Mouse (Mus musculus) midbrain, embryonic 12.5 days (tissue): ENCODE data around the gene Prmt3. TPM values are rescaled to one million over a fixed set of nuclear protein-coding genes. Genes with fewer than 3 reads are reported as not detected.

Source experiments
- ATAC-seq: fragments of 200-750 bp; cut with Nextera tagmentation; 2 replicates; pipeline ENCODE4 v1.8.0; 2017; ENCODE audit warnings: low read depth, moderate TSS enrichment, moderate library complexity; ENCODE audit not compliant: low FRiP score
- H3K27ac ChIP-seq: fragments of 300-500 bp; sonication (generic); replicated peaks from 2 replicates; pipeline ENCODE4 v1.5.1; 2016; ENCODE audit warnings: mild to moderate bottlenecking
- H3K27me3 ChIP-seq: fragments of 300-500 bp; sonication (generic); 2 replicates; pipeline ENCODE4 v1.6.1; 2016; ENCODE audit warnings: mild to moderate bottlenecking
- H3K36me3 ChIP-seq: fragments of 300-500 bp; sonication (generic); 2 replicates; pipeline ENCODE4 v1.6.1; 2016
- H3K4me1 ChIP-seq: fragments of 300-500 bp; sonication (generic); 2 replicates; pipeline ENCODE4 v1.6.1; 2016
- H3K4me2 ChIP-seq: fragments of 300-500 bp; sonication (generic); replicated peaks from 2 replicates; pipeline ENCODE4 v1.6.1; 2016; ENCODE audit warnings: mild to moderate bottlenecking, moderate library complexity
- H3K4me3 ChIP-seq: fragments of 300-500 bp; sonication (generic); 2 replicates; pipeline ENCODE4 v1.5.1; 2016; ENCODE audit warnings: mild to moderate bottlenecking
- H3K9ac ChIP-seq: fragments of 300-500 bp; sonication (generic); replicated peaks from 2 replicates; pipeline ENCODE4 v1.6.1; 2016; ENCODE audit warnings: mild to moderate bottlenecking, moderate library complexity
- H3K9me3 ChIP-seq: fragments of 300-500 bp; sonication (generic); 2 replicates; pipeline ENCODE4 v1.6.1; 2016; ENCODE audit warnings: mild to moderate bottlenecking
- WGBS: fragments of 180-500 bp; shearing (Covaris S2); methylation state at CpG from one replicate; pipeline ENCODE4 v1.1.7; 2016; 5-methylcytosine and 5-hydroxymethylcytosine counted together
- polyA plus RNA-seq: library from polyadenylated mRNA; unstranded; fragments of >200 nt; fragmentation: Nextera tagmentation; extraction: Ambion mirVana; gene quantifications from 2 replicates; pipeline ENCODE4 v1.2.1, GENCODE M21; 2016

The Prmt3 gene
- polyA plus RNA-seq, 1 experiment from 2014 or later = 78.4 TPM

- H3K27ac ChIP-seq = no peak overlapping the region
- ATAC-seq = no peak
- H3K36me3 ChIP-seq = no peaks in the 10 kb centered on the region
- no peak overlapping the region for H3K4me3 ChIP-seq
- H3K4me2 ChIP-seq = no peak overlapping the region
- H3K9me3 ChIP-seq = no peaks in the 10 kb centered on the region
- H3K9ac ChIP-seq = no peak overlapping the region
- H3K4me1 ChIP-seq = peaks cover 6% of the 10 kb centered on the region; the same call in 1 of the 2 replicates
- 91% methylated on average over 7 of the region's 7 CpGs for WGBS
- peaks cover 57% of the 10 kb centered on the region for H3K27me3 ChIP-seq
Observed at GRCm38 (mm10) chr7:49766166-49766565, 12.0 kb upstream of the Prmt3 start.

GRCm38 (mm10) chr7:49768509-49768908 is 9.6 kb upstream of the Prmt3 start:
- 15% methylated on average over 9 of the region's 9 CpGs for WGBS
- peaks cover 49% of the 10 kb centered on the region for H3K27me3 ChIP-seq
- no peaks in the 10 kb centered on the region for H3K9me3 ChIP-seq
- no peak overlapping the region for H3K4me3 ChIP-seq
- H3K27ac ChIP-seq = no peak overlapping the region
- H3K9ac ChIP-seq = no peak overlapping the region
- H3K4me1 ChIP-seq = peaks cover 6% of the 10 kb centered on the region; the same call in 1 of the 2 replicates
- peak; percentile 94 for ATAC-seq
- no peaks in the 10 kb centered on the region for H3K36me3 ChIP-seq
- H3K4me2 ChIP-seq = peak overlapping the region; percentile 21; the same call in 1 of the 2 replicates

GRCm38 (mm10) chr7:49774396-49774795 is 3.8 kb upstream of the Prmt3 start:
- Histone ChIP-seq H3K9me3 (no peaks in the 10 kb centered on the region), H3K36me3 (no peaks in the 10 kb centered on the region), H3K4me2 (no peak overlapping the region), H3K4me3 (no peak overlapping the region), H3K27me3 (peaks cover 34% of the 10 kb centered on the region), H3K9ac (no peak overlapping the region), H3K27ac (no peak overlapping the region), H3K4me1 (peaks cover 8% of the 10 kb centered on the region)
- WGBS = 80% methylated on average over 2 of the region's 2 CpGs
- ATAC-seq = no peak

- H3K9ac ChIP-seq = no peak overlapping the region
- no peaks in the 10 kb centered on the region for H3K9me3 ChIP-seq
- peaks cover 13% of the 10 kb centered on the region for H3K27me3 ChIP-seq
- ATAC-seq = peak; percentile 20
- WGBS = 59% methylated on average over 3 of the region's 3 CpGs
- H3K4me2 ChIP-seq = no peak overlapping the region
- peaks cover 13% of the 10 kb centered on the region for H3K36me3 ChIP-seq
- H3K27ac ChIP-seq = no peak overlapping the region
- H3K4me1 ChIP-seq = peaks cover 16% of the 10 kb centered on the region
- no peak overlapping the region for H3K4me3 ChIP-seq
Observed at GRCm38 (mm10) chr7:49777585-49777984, 561 bp upstream of the Prmt3 start.

GRCm38 (mm10) chr7:49778904-49779615 is 914 bp downstream of the Prmt3 start:
- peaks cover 13% of the 10 kb centered on the region for H3K27me3 ChIP-seq
- H3K4me3 ChIP-seq = peak overlapping the region; percentile 81
- H3K27ac ChIP-seq = 0 out of 2 replicates have a peak overlapping the region, but pooled peaks have one; percentile 72
- peaks cover 16% of the 10 kb centered on the region for H3K4me1 ChIP-seq
- 84% methylated on average over 12 of the region's 12 CpGs for WGBS
- ATAC-seq = no peak
- no peaks in the 10 kb centered on the region for H3K9me3 ChIP-seq
- peak overlapping the region; percentile 85 for H3K4me2 ChIP-seq
- H3K36me3 ChIP-seq = peaks cover 18% of the 10 kb centered on the region
- H3K9ac ChIP-seq = peak overlapping the region; percentile 61; the same call in 1 of the 2 replicates

GRCm38 (mm10) chr7:49783017-49783416 is 4.9 kb downstream of the Prmt3 start:
- no peak overlapping the region for H3K27ac ChIP-seq
- 95% methylated on average over 2 of the region's 2 CpGs for whole genome bisulfite sequencing
- H3K4me1 ChIP-seq = peaks cover 16% of the 10 kb centered on the region
- no peak for ATAC-seq
- H3K36me3 ChIP-seq = peaks cover 42% of the 10 kb centered on the region
- no peak overlapping the region for H3K4me3 ChIP-seq
- H3K27me3 ChIP-seq = no peaks in the 10 kb centered on the region
- H3K4me2 ChIP-seq = no peak overlapping the region
- no peaks in the 10 kb centered on the region for H3K9me3 ChIP-seq
- no peak overlapping the region for H3K9ac ChIP-seq

- peaks cover 1% of the 10 kb centered on the region; the same call in 1 of the 2 replicates for H3K4me1 ChIP-seq
- peaks cover 54% of the 10 kb centered on the region for H3K36me3 ChIP-seq
- no peak overlapping the region for H3K27ac ChIP-seq
- H3K9ac ChIP-seq = no peak overlapping the region
- H3K9me3 ChIP-seq = no peaks in the 10 kb centered on the region
- WGBS = 91% methylated on average over 7 of the region's 7 CpGs
- no peak overlapping the region for H3K4me3 ChIP-seq
- H3K27me3 ChIP-seq = no peaks in the 10 kb centered on the region
- H3K4me2 ChIP-seq = no peak overlapping the region
- ATAC-seq = no peak
Observed at GRCm38 (mm10) chr7:49785141-49785540, 7.0 kb downstream of the Prmt3 start.

GRCm38 (mm10) chr7:49786618-49787382 is 8.7 kb downstream of the Prmt3 start:
- Histone ChIP-seq H3K27me3 (no peaks in the 10 kb centered on the region), H3K4me3 (no peak overlapping the region), H3K4me1 (no peaks in the 10 kb centered on the region), H3K4me2 (no peak overlapping the region), H3K9me3 (no peaks in the 10 kb centered on the region), H3K36me3 (peaks cover 48% of the 10 kb centered on the region), H3K27ac (no peak overlapping the region), H3K9ac (no peak overlapping the region)
- 69% methylated on average over 12 of the region's 12 CpGs for WGBS
- ATAC-seq = peak; percentile 62; the same call in 1 of the 2 replicates

GRCm38 (mm10) chr7:49787383-49787645 is 9.2 kb downstream of the Prmt3 start:
- no peak; the same call in 1 of the 2 replicates for ATAC-seq
- no peaks in the 10 kb centered on the region for H3K27me3 ChIP-seq
- no peak overlapping the region for H3K9ac ChIP-seq
- no peaks in the 10 kb centered on the region for H3K9me3 ChIP-seq
- no peaks in the 10 kb centered on the region for H3K4me1 ChIP-seq
- WGBS = 91% methylated on average over 3 of the region's 3 CpGs
- peaks cover 44% of the 10 kb centered on the region for H3K36me3 ChIP-seq
- H3K4me2 ChIP-seq = no peak overlapping the region
- H3K27ac ChIP-seq = no peak overlapping the region
- no peak overlapping the region for H3K4me3 ChIP-seq

GRCm38 (mm10) chr7:49794304-49794703 is 16.2 kb downstream of the Prmt3 start:
- H3K36me3 ChIP-seq = peaks cover 32% of the 10 kb centered on the region
- no peak overlapping the region for H3K4me2 ChIP-seq
- no peak overlapping the region for H3K4me3 ChIP-seq
- 94% methylated on average over 2 of the region's 2 CpGs for WGBS
- no peaks in the 10 kb centered on the region for H3K27me3 ChIP-seq
- no peak overlapping the region for H3K27ac ChIP-seq
- no peaks in the 10 kb centered on the region for H3K4me1 ChIP-seq
- H3K9me3 ChIP-seq = no peaks in the 10 kb centered on the region
- H3K9ac ChIP-seq = no peak overlapping the region
- no peak for ATAC-seq

- whole genome bisulfite sequencing = 92% methylated on average over 1 of the region's 1 CpGs
- no peaks in the 10 kb centered on the region for H3K27me3 ChIP-seq
- H3K27ac ChIP-seq = no peak overlapping the region
- no peak overlapping the region for H3K4me3 ChIP-seq
- no peak overlapping the region for H3K9ac ChIP-seq
- no peaks in the 10 kb centered on the region for H3K9me3 ChIP-seq
- ATAC-seq = no peak
- H3K36me3 ChIP-seq = peaks cover 44% of the 10 kb centered on the region
- H3K4me1 ChIP-seq = no peaks in the 10 kb centered on the region
- no peak overlapping the region for H3K4me2 ChIP-seq
Observed at GRCm38 (mm10) chr7:49797171-49797570, 19.0 kb downstream of the Prmt3 start.

GRCm38 (mm10) chr7:49803511-49803910 is 25.4 kb downstream of the Prmt3 start:
- Histone ChIP-seq H3K27ac (no peak overlapping the region), H3K9ac (no peak overlapping the region), H3K9me3 (no peaks in the 10 kb centered on the region), H3K4me3 (no peak overlapping the region), H3K36me3 (peaks cover 31% of the 10 kb centered on the region), H3K27me3 (no peaks in the 10 kb centered on the region), H3K4me1 (no peaks in the 10 kb centered on the region), H3K4me2 (no peak overlapping the region)
- WGBS = 88% methylated on average over 6 of the region's 6 CpGs
- no peak for ATAC-seq
